Mouse (Mus musculus): ENCODE results near the gene Rrbp1. TPM values are rescaled to one million over a fixed set of nuclear protein-coding genes. Genes with fewer than 3 reads are reported as not detected.

The Rrbp1 gene
- polyA plus RNA-seq, 1 experiment from 2014 or later: 42.7 TPM

DNA sequence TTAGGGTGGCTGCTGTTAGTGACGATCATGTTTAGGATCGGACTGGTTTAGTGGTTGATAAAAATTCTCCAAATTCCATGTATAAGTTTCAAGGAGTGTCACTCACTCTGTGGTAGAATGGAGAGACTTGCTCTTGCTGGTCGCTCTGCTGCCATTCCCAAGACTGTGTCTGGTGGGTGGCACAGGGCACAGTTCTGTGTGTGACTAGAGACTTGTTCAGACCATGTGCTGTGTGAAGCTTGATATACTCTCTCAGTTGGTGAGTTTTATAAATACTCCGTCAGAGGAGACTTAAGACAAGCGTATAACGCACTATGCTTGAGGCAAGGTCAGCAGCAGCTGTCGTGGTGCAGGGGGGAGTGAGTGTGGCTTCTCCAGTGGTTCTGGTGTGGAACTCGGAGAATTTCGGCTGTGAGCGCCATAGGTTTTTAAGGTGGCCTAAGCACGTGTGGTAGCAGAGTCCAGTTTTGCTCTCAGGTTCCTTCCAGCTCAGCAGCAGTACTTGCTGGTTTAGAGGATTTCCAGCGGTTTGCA is 78.7 kb downstream of the Rrbp1 start:
- no peak overlapping the region for H3K4me3 ChIP-seq
- no peak for ATAC-seq (ENCODE audit: low FRiP score, low read depth)
- H3K27me3 ChIP-seq (replicated peaks): no peaks in the 10 kb centered on the region
- H3K4me2 ChIP-seq (replicated peaks): no peak overlapping the region
- no peaks in the 10 kb centered on the region for H3K36me3 ChIP-seq
- no peak overlapping the region for H3K9ac ChIP-seq
- no peaks in the 10 kb centered on the region for H3K9me3 ChIP-seq
- 82% methylated on average over 12 of the region's 12 CpGs for WGBS
- H3K27ac ChIP-seq: no peak overlapping the region
- peaks cover 7% of the 10 kb centered on the region; the same call in 1 of the 2 replicates for H3K4me1 ChIP-seq

DNA sequence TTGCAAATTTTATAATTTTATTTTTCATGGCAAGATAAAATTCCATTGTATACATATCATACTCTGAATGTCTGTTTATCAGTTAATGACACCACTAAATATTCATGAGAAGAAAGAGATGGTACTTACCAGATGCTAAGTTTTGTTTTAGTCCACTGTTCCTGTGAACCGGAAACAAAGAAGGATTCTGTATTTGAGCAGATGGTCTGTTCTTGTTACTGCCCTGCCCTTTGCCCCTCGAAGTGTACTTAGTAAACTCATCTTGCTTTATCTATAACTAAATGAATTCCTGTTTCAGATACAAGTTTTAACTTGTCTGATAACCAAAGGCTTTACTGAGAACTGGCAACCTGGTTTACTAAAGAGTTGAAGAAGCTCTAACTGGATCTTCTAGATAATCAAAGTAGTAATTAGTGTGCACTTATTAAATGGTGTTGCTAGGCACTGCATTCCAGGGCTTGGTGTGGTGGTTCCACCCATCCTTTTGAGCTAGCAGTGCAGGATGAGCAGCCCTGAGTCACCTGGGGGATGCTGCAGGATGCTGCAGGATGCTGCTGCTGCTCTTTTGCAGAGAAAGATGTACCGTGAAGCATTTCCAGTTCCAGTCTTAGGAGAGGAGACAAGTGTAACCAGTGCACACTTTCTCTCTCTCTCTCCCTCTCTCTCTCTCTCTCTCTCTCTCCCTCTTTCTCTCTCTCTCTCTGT is 81.3 kb downstream of the Rrbp1 start:
- no peak for ATAC-seq (ENCODE audit: low FRiP score, low read depth)
- H3K4me2 ChIP-seq (replicated peaks): no peak overlapping the region
- H3K4me3 ChIP-seq: no peak overlapping the region
- H3K36me3 ChIP-seq: no peaks in the 10 kb centered on the region
- WGBS: 65% methylated on average over 3 of the region's 3 CpGs
- no peak overlapping the region for H3K27ac ChIP-seq
- no peaks in the 10 kb centered on the region for H3K27me3 ChIP-seq (replicated peaks)
- no peak overlapping the region for H3K9ac ChIP-seq
- H3K9me3 ChIP-seq: no peaks in the 10 kb centered on the region
- H3K4me1 ChIP-seq: peaks cover 7% of the 10 kb centered on the region; the same call in 1 of the 2 replicates

DNA sequence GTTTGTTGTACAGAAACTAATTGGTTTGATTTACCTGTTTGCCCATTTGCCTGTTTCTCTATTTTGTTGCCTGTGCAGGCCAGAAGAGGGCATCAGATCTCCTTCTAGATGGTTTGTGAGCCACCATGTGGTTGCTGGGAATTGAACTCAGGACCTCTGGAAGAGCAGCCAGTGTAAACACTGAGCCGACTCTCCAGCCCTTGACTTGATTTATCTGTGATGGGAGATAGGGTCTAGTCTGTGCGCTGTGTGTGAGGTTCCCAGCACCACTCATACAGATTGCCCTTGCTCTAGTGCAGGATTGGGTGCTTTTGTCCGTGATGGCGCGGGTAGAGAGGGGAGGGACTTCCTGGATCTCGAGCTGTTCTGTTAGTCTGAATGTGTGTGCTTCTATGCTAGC is 85.2 kb downstream of the Rrbp1 start:
- no peak overlapping the region for H3K4me2 ChIP-seq (replicated peaks)
- no peak overlapping the region for H3K4me3 ChIP-seq
- WGBS: 96% methylated on average over 6 of the region's 6 CpGs
- no peak for ATAC-seq (ENCODE audit: low FRiP score, low read depth)
- no peaks in the 10 kb centered on the region for H3K36me3 ChIP-seq
- no peak overlapping the region for H3K27ac ChIP-seq
- H3K27me3 ChIP-seq (replicated peaks): no peaks in the 10 kb centered on the region
- peaks cover 7% of the 10 kb centered on the region; the same call in 1 of the 2 replicates for H3K4me1 ChIP-seq
- H3K9ac ChIP-seq: no peak overlapping the region
- no peaks in the 10 kb centered on the region for H3K9me3 ChIP-seq

DNA sequence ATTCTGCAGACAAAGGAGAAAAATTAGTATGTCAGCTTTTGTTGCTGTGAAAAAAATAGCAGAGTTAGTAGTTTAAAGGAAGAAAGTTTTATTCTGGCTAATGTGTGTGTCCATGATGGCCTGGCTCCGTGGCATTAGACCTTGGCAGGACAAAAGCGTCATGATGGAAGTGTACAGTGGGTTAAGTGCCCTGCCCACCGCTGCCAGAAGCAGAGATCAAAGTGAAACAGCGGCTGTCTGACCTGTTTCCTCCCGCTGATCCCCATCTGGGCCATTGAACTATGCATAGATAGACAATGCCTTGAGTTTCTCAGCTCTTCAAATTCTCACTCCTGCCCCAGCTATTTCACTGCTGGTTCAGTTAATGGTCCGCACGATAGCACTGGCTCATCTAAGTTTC is 87.0 kb downstream of the Rrbp1 start:
- H3K4me1 ChIP-seq: no peaks in the 10 kb centered on the region
- 45% methylated on average over 7 of the region's 7 CpGs for WGBS

DNA sequence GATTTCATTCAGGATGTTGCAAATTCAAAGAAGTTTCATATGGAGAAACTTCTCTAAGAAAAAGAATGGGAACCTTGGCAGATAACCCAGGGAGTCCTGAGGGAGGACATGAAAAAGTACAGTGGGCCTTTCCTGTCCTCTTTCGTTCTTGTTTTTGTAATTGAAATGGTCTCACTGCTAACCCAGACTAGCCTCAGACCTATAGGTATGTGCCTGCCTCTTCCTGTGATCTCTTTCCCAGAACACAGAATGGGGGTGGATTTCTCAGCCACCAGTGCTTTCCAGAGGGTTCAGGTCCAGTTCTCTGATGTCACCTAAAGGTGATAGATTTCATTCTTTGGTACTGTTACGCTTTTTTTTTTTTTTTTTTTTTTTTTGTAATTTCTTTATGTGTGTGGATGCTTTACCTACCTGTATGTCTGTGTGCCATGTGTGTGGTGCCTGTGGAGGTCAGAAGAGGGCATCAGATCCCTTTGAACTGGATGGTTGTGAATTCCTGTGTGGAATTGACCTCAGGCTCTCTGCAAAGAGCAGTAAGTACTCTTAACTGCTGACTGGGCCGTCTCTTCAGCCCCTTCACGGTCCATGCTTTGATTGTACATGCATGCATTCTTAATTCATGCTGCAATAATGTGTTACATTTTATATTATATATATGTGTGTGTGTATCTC is 92.1 kb downstream of the Rrbp1 start:
- Histone ChIP-seq H3K4me3 (no peak overlapping the region), H3K9ac (no peak overlapping the region), H3K27me3 (replicated peaks) (no peaks in the 10 kb centered on the region), H3K27ac (no peak overlapping the region), H3K36me3 (no peaks in the 10 kb centered on the region), H3K9me3 (no peaks in the 10 kb centered on the region), H3K4me2 (replicated peaks) (no peak overlapping the region), H3K4me1 (peaks cover 15% of the 10 kb centered on the region)
- ATAC-seq (ENCODE audit: low FRiP score, low read depth): no peak
- 55% methylated on average over 4 of the region's 4 CpGs for WGBS

More for the DNA sequence above, 87.0 kb downstream of the Rrbp1 start:
- Histone ChIP-seq H3K9ac (no peak overlapping the region), H3K4me3 (no peak overlapping the region), H3K36me3 (no peaks in the 10 kb centered on the region), H3K27me3 (replicated peaks) (no peaks in the 10 kb centered on the region), H3K4me2 (replicated peaks) (no peak overlapping the region), H3K27ac (no peak overlapping the region), H3K9me3 (no peaks in the 10 kb centered on the region)
- no peak for ATAC-seq (ENCODE audit: low FRiP score, low read depth)

DNA sequence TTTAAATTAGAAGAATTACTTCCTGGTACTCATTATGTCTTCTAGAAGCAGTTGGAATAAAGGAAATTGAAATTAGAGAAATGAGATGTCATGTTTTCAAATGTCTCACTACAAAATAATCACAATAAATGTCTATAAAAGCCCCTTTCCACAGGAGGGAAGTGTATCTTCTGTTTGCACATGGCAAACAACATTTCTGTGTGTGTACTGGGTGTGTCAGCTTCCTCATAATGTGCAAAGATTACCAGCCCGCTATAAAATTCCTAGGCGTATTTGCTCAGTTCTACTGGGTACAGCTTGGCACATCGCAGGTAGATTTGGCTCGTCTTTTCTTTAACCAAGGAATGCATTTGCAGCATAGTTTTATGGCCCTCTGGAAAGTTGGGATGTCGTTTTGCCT is 93.4 kb downstream of the Rrbp1 start:
- Histone ChIP-seq H3K4me1 (peaks cover 15% of the 10 kb centered on the region), H3K36me3 (no peaks in the 10 kb centered on the region), H3K4me2 (replicated peaks) (peak overlapping the region; percentile 74), H3K9me3 (no peaks in the 10 kb centered on the region), H3K27me3 (replicated peaks) (no peaks in the 10 kb centered on the region), H3K27ac (no peak overlapping the region), H3K4me3 (no peak overlapping the region), H3K9ac (no peak overlapping the region)
- no peak for ATAC-seq (ENCODE audit: low FRiP score, low read depth)
- WGBS: 80% methylated on average over 5 of the region's 5 CpGs

DNA sequence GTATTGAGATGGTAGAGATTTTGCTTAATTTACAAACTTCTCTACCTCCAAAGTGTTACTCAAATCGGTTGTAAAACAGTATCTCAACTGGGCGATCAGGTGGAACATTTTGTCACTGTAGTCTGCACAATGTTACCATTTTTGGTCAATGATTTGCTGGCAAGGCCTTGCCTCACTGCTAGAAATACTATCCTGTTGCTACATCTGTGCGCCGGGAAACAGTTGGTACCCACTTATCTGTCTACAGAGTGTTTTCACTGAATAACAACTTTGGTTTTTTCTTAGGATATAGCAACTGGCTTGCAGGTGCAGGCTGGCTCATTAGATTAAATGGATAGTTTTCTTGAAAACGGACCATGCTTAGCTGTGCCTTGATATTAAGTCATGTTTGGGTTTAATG is 94.8 kb downstream of the Rrbp1 start:
- H3K4me3 ChIP-seq: peak overlapping the region; percentile 74
- no peak for ATAC-seq (ENCODE audit: low FRiP score, low read depth)

DNA sequence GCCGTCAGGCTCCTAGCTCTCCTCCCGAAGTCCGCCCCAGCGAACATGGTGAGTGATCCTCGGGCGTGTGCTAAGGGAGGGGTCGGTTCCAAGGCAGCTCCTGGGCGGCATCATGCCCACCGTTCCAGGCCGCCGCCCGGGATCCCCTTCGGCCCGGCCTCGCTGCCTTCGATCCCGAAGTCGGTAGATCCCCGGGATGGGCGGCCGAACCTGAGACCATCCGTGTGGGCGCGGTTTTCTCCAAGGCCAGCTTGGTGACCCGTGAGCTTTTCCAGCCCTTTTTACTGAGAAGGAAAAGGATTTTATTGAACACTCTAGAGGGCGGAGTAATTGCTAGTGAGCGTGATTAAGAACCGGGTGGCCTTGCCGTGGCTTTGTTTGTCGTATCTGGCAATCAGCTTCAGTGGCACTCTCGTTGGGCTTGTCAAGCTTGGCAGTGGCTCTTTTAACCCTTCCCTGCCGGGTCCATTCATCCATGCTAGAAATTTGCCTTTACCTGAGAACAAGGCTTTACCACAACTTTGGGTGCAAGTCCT is 95.4 kb downstream of the Rrbp1 start:
- peak overlapping the region; percentile 74 for H3K4me3 ChIP-seq
- peak; percentile 71 for ATAC-seq (ENCODE audit: low FRiP score, low read depth)
- H3K27me3 ChIP-seq (replicated peaks): no peaks in the 10 kb centered on the region
- no peaks in the 10 kb centered on the region for H3K9me3 ChIP-seq
- H3K4me1 ChIP-seq: peaks cover 15% of the 10 kb centered on the region
- peak overlapping the region; percentile 74 for H3K4me2 ChIP-seq (replicated peaks)
- peak overlapping the region; percentile 94 for H3K27ac ChIP-seq
- no peaks in the 10 kb centered on the region for H3K36me3 ChIP-seq
- H3K9ac ChIP-seq: peak overlapping the region; percentile 93
- WGBS: under 1% methylated on average over 32 of the region's 32 CpGs

More for the DNA sequence above, 94.8 kb downstream of the Rrbp1 start:
- Histone ChIP-seq H3K27ac (no peak overlapping the region), H3K9me3 (no peaks in the 10 kb centered on the region), H3K4me2 (replicated peaks) (peak overlapping the region; percentile 74), H3K36me3 (no peaks in the 10 kb centered on the region), H3K27me3 (replicated peaks) (no peaks in the 10 kb centered on the region), H3K4me1 (peaks cover 15% of the 10 kb centered on the region), H3K9ac (peak overlapping the region; percentile 93)
- 14% methylated on average over 5 of the region's 5 CpGs for WGBS

DNA sequence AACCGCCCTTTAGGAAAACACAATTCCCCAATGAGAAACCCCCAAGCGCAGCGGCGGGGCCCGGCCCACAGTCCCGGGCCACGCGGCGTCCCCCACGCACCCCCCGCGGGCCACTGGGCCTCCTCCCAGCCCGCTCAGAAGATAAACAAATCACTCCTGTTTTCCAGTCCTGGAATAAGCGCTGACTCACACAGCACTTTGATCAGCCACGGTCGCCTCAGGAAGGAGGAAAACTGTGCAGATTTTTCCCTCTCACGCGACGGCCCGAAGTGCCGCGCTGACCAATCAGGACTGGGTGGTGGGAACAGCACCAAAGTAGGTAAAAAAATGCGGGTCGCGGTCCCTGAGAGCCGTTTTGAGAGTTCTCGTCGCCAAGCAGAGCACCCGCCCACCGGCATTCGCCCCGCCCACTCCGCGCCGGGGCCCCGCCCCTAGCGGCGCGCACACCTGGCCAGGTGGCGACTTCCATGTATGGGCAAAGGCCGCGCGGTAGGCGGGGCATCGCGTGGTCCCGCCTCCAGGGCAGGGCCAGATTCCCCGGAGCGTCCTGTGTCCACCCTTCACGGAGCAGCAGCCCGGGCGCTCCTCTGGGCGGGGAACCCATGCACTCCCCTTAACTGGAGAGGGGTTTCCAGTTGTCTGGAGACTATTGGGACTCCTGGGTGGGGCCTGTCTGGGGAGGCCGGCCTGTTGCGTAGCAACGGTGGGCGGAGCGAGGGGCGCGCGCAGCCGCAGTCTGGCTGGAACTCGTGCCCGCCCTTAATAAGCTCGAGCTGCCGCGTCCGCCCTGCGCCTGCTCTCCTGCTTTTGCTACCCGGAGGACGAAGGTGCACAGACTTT is 96.1 kb downstream of the Rrbp1 start, which contains the start of gene Dstn:
TSS of gene Dstn (plus strand) at position 561 of the 840 bp plus-strand sequence.
- Histone ChIP-seq H3K4me2 (replicated peaks) (peak within 1 kb of the TSS; percentile 74), H3K27me3 (replicated peaks) (no peaks in the 10 kb centered on the region), H3K4me1 (peaks cover 15% of the 10 kb centered on the region), H3K36me3 (no peaks in the 10 kb centered on the region), H3K9me3 (no peaks in the 10 kb centered on the region), H3K27ac (peak within 1 kb of the TSS; percentile 94), H3K9ac (peak within 1 kb of the TSS; percentile 93), H3K4me3 (peak within 1 kb of the TSS; percentile 74)
- WGBS: under 1% methylated on average over 71 of the region's 71 CpGs
- peak; percentile 97 for ATAC-seq (ENCODE audit: low FRiP score, low read depth)

DNA sequence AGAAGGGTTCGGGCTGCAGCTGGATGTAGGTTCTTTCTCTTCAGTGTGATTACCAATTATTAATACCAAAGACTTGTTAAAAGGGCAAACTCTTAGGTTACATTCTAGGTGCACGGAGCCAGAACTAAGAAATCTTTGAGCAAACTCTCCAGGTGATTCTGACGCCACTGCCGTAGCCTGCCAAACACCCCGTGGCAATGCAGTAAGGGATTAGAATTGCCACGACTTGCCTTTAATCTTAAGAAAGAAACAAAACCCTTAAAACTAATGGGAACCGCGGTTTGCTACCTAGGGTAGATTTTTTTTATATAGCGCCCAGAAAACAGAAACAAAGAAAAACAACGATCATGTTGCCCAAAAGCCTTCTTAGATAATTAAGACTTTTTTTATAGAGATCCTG is 96.8 kb downstream of the Rrbp1 start:
- 7% methylated on average over 10 of the region's 10 CpGs for WGBS
- Histone ChIP-seq H3K27me3 (replicated peaks) (no peaks in the 10 kb centered on the region), H3K27ac (no peak overlapping the region), H3K4me3 (peak overlapping the region; percentile 74), H3K36me3 (no peaks in the 10 kb centered on the region), H3K9ac (peak overlapping the region; percentile 93), H3K9me3 (no peaks in the 10 kb centered on the region), H3K4me2 (replicated peaks) (peak overlapping the region; percentile 74), H3K4me1 (peaks cover 15% of the 10 kb centered on the region)
- no peak for ATAC-seq (ENCODE audit: low FRiP score, low read depth)

DNA sequence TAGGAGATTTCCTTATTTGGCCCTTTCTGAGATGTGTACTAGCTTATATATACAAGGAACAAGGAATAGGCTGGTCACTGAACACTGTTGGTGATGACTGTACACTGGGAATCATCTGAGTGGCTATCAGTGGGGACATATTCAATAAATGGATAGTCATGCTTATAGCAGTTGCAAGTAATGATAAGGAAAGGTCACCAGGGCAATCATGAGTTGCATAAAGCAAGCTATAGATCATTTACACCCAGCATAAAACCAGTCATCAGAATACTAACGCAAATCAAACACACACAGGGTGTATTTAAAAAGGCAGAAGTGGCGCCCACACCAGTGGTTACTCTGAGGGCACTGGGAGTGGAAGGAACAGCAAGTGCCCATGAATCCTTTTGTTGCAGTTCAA is 98.9 kb downstream of the Rrbp1 start:
- Histone ChIP-seq H3K36me3 (no peaks in the 10 kb centered on the region), H3K9me3 (no peaks in the 10 kb centered on the region), H3K27ac (no peak overlapping the region), H3K4me1 (peaks cover 10% of the 10 kb centered on the region), H3K9ac (no peak overlapping the region), H3K4me2 (replicated peaks) (no peak overlapping the region), H3K4me3 (no peak overlapping the region), H3K27me3 (replicated peaks) (no peaks in the 10 kb centered on the region)
- 89% methylated on average over 2 of the region's 2 CpGs for whole genome bisulfite sequencing
- no peak for ATAC-seq (ENCODE audit: low FRiP score, low read depth)

DNA sequence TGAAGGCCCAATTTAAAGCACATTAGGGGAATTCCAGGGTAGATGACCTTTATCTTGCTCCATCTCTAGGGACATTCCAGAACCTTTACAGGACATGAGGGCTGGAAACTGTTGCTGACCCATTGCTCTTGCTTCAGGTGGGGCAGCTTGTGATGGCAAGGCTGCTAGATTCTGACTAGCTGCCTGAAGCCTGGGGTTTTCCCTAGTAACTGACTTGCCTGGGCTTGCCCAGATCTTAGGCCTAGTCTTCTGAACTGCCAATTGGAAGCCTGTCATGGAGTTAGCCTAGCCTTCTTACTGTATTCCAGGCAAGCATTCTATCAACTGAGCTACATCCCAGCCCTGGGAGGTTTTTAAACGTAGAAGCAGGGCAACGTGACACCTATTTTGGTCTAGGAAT is 101.8 kb downstream of the Rrbp1 start:
- Histone ChIP-seq H3K4me2 (replicated peaks) (no peak overlapping the region), H3K27ac (no peak overlapping the region), H3K4me3 (no peak overlapping the region), H3K27me3 (replicated peaks) (no peaks in the 10 kb centered on the region), H3K9ac (no peak overlapping the region), H3K9me3 (no peaks in the 10 kb centered on the region), H3K36me3 (no peaks in the 10 kb centered on the region), H3K4me1 (no peaks in the 10 kb centered on the region)
- no peak for ATAC-seq (ENCODE audit: low FRiP score, low read depth)
- WGBS: 85% methylated on average over 2 of the region's 2 CpGs

Measured in neural tube, embryonic 12.5 days (tissue).